Mouse (Mus musculus): ENCODE measurements around the gene Trmt61a.

- TF ChIP-seq CTCF (IDR thresholded peaks at IDR 0.05; ENCODE audit: low read depth) (no peak), EP300 (IDR thresholded peaks at IDR 0.05; ENCODE audit: low read depth) (no peak)
Measured at GRCm38 (mm10) chr12:111705186-111705973, 27.5 kb downstream of the Trmt61a start.

Measured in liver, postnatal 0 days (tissue).